Mouse (Mus musculus) lung, adult 2 months (tissue): ENCODE results near the gene Slc6a1.
A peak's percentile ranks its signal among the peaks of the same experiment; 100 is the strongest.

ENCODE experiments used
- CTCF ChIP-seq: fragments of 200-500 bp; IDR thresholded peaks from 2 replicates; pipeline ENCODE4 v1.5.1; 2011; ENCODE audit warnings: mild to moderate bottlenecking, low read length, control low read depth; ENCODE audit not compliant: insufficient read depth
- POLR2A ChIP-seq: fragments of 200-500 bp; IDR thresholded peaks from 2 replicates; pipeline ENCODE4 v1.6.1; 2011; ENCODE audit warnings: low read depth, mild to moderate bottlenecking, control low read depth, low read length, borderline replicate concordance; ENCODE audit errors: extremely low read depth

- TF ChIP-seq CTCF (peak; percentile 98), POLR2A (no peak)
Measured at GRCm38 (mm10) chr6:114250311-114250710, 32.1 kb upstream of the Slc6a1 start.
